Comparison of ENCODE assay signal across 7 mouse cellular contexts in genomic region chr1:171503250-171503591, GRCm38 (mm10). TPM values are rescaled to one million over a fixed set of nuclear protein-coding genes. Genes with fewer than 3 reads are reported as not detected.
DNase-seq lines count a peak whose midpoint lies in the region; ATAC-seq lines count a peak whose summit lies in the region.

TSS of gene Alyref2 (plus strand) at chr1:171503478.

- H3K9me3 ChIP-seq in hindbrain, embryonic 16.5 days (ENCODE audit: control insufficient read depth, low read length): no peaks in the 10 kb centered on the region

- peak within 1 kb of the TSS; percentile 94 for H3K27ac ChIP-seq in hindbrain, embryonic 16.5 days (ENCODE audit: low read depth, low read length)
- peak within 1 kb of the TSS; percentile 90 for H3K27ac ChIP-seq in macrophage

- H3K4me1 ChIP-seq in hindbrain, embryonic 16.5 days (ENCODE audit: control insufficient read depth, insufficient read depth, low read depth, low read length): peaks cover 5% of the 10 kb centered on the region; the same call in 1 of the 2 replicates

- peak within 1 kb of the TSS; percentile 83 for H3K9ac ChIP-seq in hindbrain, embryonic 16.5 days (ENCODE audit: low read depth, low read length)

- no peaks in the 10 kb centered on the region for H3K27me3 ChIP-seq in hindbrain, embryonic 16.5 days (replicated peaks; ENCODE audit: control insufficient read depth, insufficient read depth, low read length)

- no peaks in the 10 kb centered on the region; the same call in 1 of the 2 replicates for H3K36me3 ChIP-seq in hindbrain, embryonic 16.5 days (ENCODE audit: control insufficient read depth, insufficient read depth, low read length)
- H3K36me3 ChIP-seq in macrophage (ENCODE audit: inconsistent target): no peaks in the 10 kb centered on the region

- H3K4me2 ChIP-seq in hindbrain, embryonic 16.5 days (ENCODE audit: low read length): peak within 1 kb of the TSS; percentile 77

- ATAC-seq in activated CD4-positive, CD25-positive, alpha-beta regulatory T cell, adult 4 months: peak; percentile 73
- ATAC-seq in hindbrain, embryonic 16.5 days: peak; percentile 89

- 0% methylated on average over 19 of the region's 19 CpGs for WGBS in hindbrain, embryonic 16.5 days
- 0% methylated on average over 19 of the region's 19 CpGs for WGBS in macrophage (ENCODE audit: missing documents)

- peaks cover 15% of the 10 kb centered on the region for H3K79me2 ChIP-seq in macrophage (ENCODE audit: inconsistent target)

- peak; percentile 87 to 90 for DNase-seq in cerebellum, postnatal 36 days
- peak; percentile 88 to 95 for DNase-seq in frontal cortex, postnatal 36 days (ENCODE audit: low spot score in 2 of 2)
- peak; percentile 86 to 89 for DNase-seq in left cerebral cortex, adult 18-20 months (ENCODE audit: low spot score in 2 of 2)
- peak; percentile 88 for DNase-seq in right cerebral cortex, postnatal 25 days

- peak within 1 kb of the TSS; percentile 66 for H3K4me3 ChIP-seq in hindbrain, embryonic 16.5 days (ENCODE audit: low read length)
- H3K4me3 ChIP-seq in macrophage (ENCODE audit: inconsistent target): peak within 1 kb of the TSS; percentile 67

RNA-seq across cellular contexts. Expression of gene Alyref2, which starts in this region (rescaled TPM):
- 10 to 100 TPM in 1 of 2 experiments, 1 to 10 TPM in 1; 8.9 to 11.1 TPM for polyA plus RNA-seq in activated CD4-positive, CD25-positive, alpha-beta regulatory T cell, adult 4 months (2017; shearing (Covaris generic))
- polyA plus RNA-seq in hindbrain, embryonic 16.5 days (2015; fragmentation: Nextera tagmentation; extraction: Ambion mirVana): 25.7 and 28.3 TPM in 2 replicates
- 1 to 10 TPM; 5.7 to 5.8 TPM for total RNA-seq in left cerebral cortex, adult 18-20 months (2021)
- 10 to 100 TPM in 9 of 26 experiments, 1 to 10 TPM in 17; 1.2 to 19.7 (median 5.0) TPM for total RNA-seq in macrophage (2018; cell fraction: chromatin; rRNA removed)
- total RNA-seq in macrophage (2018; cell fraction: cytosol; rRNA removed): 10 to 100 TPM in 5 of 26 experiments, 1 to 10 TPM in 21; 2.7 to 11.6 (median 7.5) TPM
- total RNA-seq in macrophage (2018; cell fraction: nucleus; rRNA removed): 10 to 100 TPM in 12 of 26 experiments, 1 to 10 TPM in 14; 3.5 to 31.9 (median 8.3) TPM
- 6.9 to 8.0 TPM (median 7.2 TPM) in 3 replicates for polyA plus RNA-seq in macrophage (2018)

Comparison
In these comparisons a context has a peak if more than half of its experiments do, and no peak if none do; other contexts are left out.
1. Peak in every context shown above with its lines: DNase-seq, ATAC-seq, H3K4me3 ChIP-seq and H3K27ac ChIP-seq.